ENCODE assay signal across 8 mouse cellular contexts in the genomic region with DNA sequence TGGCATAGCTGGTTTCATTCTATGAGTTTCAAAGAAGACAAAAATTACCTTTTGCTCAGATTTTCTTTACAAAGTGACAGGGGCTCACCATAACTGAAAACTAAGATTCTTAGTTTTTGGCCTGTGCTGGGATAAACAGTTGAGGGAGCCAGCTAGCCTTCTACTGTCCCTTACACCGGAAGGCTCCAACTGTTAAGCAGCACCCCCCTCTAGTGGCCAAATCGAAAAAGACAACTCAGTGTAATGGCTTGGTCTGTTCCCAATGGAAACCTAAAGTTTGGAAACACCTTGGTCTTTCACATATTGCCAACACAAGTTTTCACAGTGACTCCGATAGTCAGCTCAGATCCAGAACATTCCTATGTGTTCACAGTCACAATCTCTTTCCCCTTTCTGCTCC.
DNase-seq lines count a peak whose midpoint lies in the region; ATAC-seq and TF ChIP-seq lines count a peak whose summit lies in the region.

No protein-coding gene starts in this region.

- DNase-seq in 3T3-L1 (ENCODE audit: low read depth, low spot score) = peak; percentile 91
- peak; percentile 81 for DNase-seq in adrenal gland, adult 2 months
- peak; percentile 96 for DNase-seq in embryo, embryonic 10.5 days (ENCODE audit: low spot score)
- peak; percentile 32 for DNase-seq in gastrocnemius, postnatal 25 days
- DNase-seq in kidney, adult 18-20 months = peak; percentile 83
- peak; percentile 79 for DNase-seq in left cerebral cortex, postnatal 4 days
- DNase-seq in spleen, adult 2 months (ENCODE audit: low read depth in 1 of 2, low spot score in 2 of 2) = peak; percentile 36 to 73

- intact Hi-C loops in left cerebral cortex, postnatal 4 days (cut with DNase I) = loop anchor here (2.0 to 10.0 kb wide), 3 partner anchors 168 to 1798 kb away; no protein-coding TSS in a partner anchor

- no peak for TF ChIP-seq POLR2A in spleen, adult 2 months (IDR thresholded peaks at IDR 0.05; ENCODE audit: low read depth, low read length)

- no peaks in the 10 kb centered on the region for H3K36me3 ChIP-seq in midbrain, embryonic 16.5 days (ENCODE audit: control insufficient read depth, insufficient read depth, low read length)
- no peaks in the 10 kb centered on the region for H3K36me3 ChIP-seq in spleen, adult 2 months (ENCODE audit: control insufficient read depth, insufficient read depth, low read length)

- H3K4me1 ChIP-seq in midbrain, embryonic 16.5 days (ENCODE audit: control insufficient read depth, insufficient read depth, low read length) = no peaks in the 10 kb centered on the region
- no peaks in the 10 kb centered on the region for H3K4me1 ChIP-seq in spleen, adult 2 months (ENCODE audit: control insufficient read depth, insufficient read depth, insufficient read length)

- TF ChIP-seq CTCF in spleen, adult 2 months (IDR thresholded peaks at IDR 0.05; ENCODE audit: extremely low read depth, insufficient read depth, insufficient read length, insufficient replicate concordance) = peak; percentile 84; the same call in 1 of the 2 replicates

- peak; percentile 95 for ATAC-seq in midbrain, embryonic 16.5 days

- 15% methylated on average over 3 of the region's 3 CpGs for WGBS in midbrain, embryonic 16.5 days
- WGBS in spleen, adult 2 months = 16% methylated on average over 3 of the region's 3 CpGs

- no peaks in the 10 kb centered on the region for H3K27me3 ChIP-seq in midbrain, embryonic 16.5 days (ENCODE audit: control insufficient read depth, insufficient read depth, low read depth, low read length)
- H3K27me3 ChIP-seq in spleen, adult 2 months (ENCODE audit: control insufficient read depth, insufficient read depth, low read length) = no peaks in the 10 kb centered on the region

- H3K4me3 ChIP-seq in midbrain, embryonic 16.5 days (ENCODE audit: low read depth, low read length) = no peak overlapping the region
- no peak overlapping the region for H3K4me3 ChIP-seq in spleen, adult 2 months (ENCODE audit: extremely low read depth, insufficient read depth, insufficient read length)

- H3K9me3 ChIP-seq in midbrain, embryonic 16.5 days (replicated peaks; ENCODE audit: control insufficient read depth, low read length, poor library complexity, severe bottlenecking) = no peaks in the 10 kb centered on the region

- H3K9ac ChIP-seq in midbrain, embryonic 16.5 days (ENCODE audit: low read depth, low read length) = no peak overlapping the region

- no peak overlapping the region for H3K4me2 ChIP-seq in midbrain, embryonic 16.5 days (ENCODE audit: low read length)

- H3K27ac ChIP-seq in midbrain, embryonic 16.5 days (ENCODE audit: low read length) = no peak overlapping the region
- H3K27ac ChIP-seq in spleen, adult 2 months (ENCODE audit: insufficient read depth, low read length) = no peak overlapping the region

Comparison
In these comparisons a context has a peak if more than half of its experiments do, and no peak if none do; other contexts are left out.
1. DNase-seq: peak in every context shown above with its lines; median percentile 96 in embryo, embryonic 10.5 days; 91 in 3T3-L1; 83 in kidney, adult 18-20 months; 81 in adrenal gland, adult 2 months; 79 in left cerebral cortex, postnatal 4 days; 54 in spleen, adult 2 months; 32 in gastrocnemius, postnatal 25 days.